In the genomic region with DNA sequence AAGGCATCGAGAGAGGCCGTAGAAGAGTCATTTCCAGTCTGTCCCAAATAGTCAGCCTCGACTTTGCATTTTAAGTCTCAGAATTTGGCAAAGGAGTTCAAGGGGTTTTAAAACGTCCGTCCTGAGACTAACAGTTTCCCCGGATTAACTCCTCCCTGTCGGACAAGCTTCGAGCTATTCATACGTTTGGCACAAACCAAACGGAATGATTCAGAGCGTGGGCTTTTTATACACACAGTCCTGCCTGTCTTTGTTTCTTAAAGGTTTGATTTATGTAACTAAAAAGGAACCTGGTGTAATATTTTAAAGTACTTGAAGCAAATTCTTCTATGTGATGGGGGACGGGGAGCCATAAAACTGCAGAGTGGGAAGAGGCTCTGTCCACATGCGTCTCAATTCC, we compare ENCODE assay signal across 23 mouse cellular contexts.
DNase-seq lines count a peak whose midpoint lies in the region; ATAC-seq lines count a peak whose summit lies in the region.
"Had no signal": no experiment of that assay in that cellular context is flagged by ENCODE, and none has a peak within 500 bp of the region (broad histone marks: within the 10 kb centered on the region; RNA-seq: fewer than 3 reads in every experiment).

No protein-coding gene starts in this region.

- no peak overlapping the region for H3K27ac ChIP-seq in hindbrain, embryonic 13.5 days
- no peak overlapping the region for H3K27ac ChIP-seq in forebrain, embryonic 14.5 days (ENCODE audit: low read depth, low read length)
- H3K27ac ChIP-seq: forebrain, embryonic 12.5 days; gastrocnemius, adult 2 months; heart, adult 2 months; heart, embryonic 10.5 days; heart, embryonic 13.5 days; hindbrain, embryonic 12.5 days; intestine, embryonic 15.5 days had no signal

- ATAC-seq in hindbrain, embryonic 13.5 days (ENCODE audit: low FRiP score): no peak
- ATAC-seq in forebrain, embryonic 14.5 days: no peak
- ATAC-seq: activated CD4-positive, CD25-positive, alpha-beta regulatory T cell, adult 4 months; CD4-positive, CD25-positive, alpha-beta regulatory T cell, adult 4 months; forebrain, embryonic 16.5 days; intestine, embryonic 15.5 days had no signal

- no peaks in the 10 kb centered on the region for H3K27me3 ChIP-seq in hindbrain, embryonic 13.5 days
- H3K27me3 ChIP-seq in forebrain, embryonic 14.5 days (replicated peaks; ENCODE audit: control insufficient read depth, insufficient read depth, low read length): no peaks in the 10 kb centered on the region
- H3K27me3 ChIP-seq: forebrain, embryonic 12.5 days; heart, embryonic 13.5 days; hindbrain, embryonic 12.5 days; intestine, embryonic 15.5 days had no signal

- no peaks in the 10 kb centered on the region for H3K9me3 ChIP-seq in hindbrain, embryonic 13.5 days
- no peaks in the 10 kb centered on the region for H3K9me3 ChIP-seq in forebrain, embryonic 14.5 days (replicated peaks; ENCODE audit: control insufficient read depth, low read length)
- H3K9me3 ChIP-seq: forebrain, embryonic 12.5 days; heart, embryonic 10.5 days; heart, embryonic 13.5 days; hindbrain, embryonic 12.5 days; intestine, embryonic 15.5 days had no signal

- intact Hi-C loops in heart, postnatal 14 days (cut with DNase I): no loop called here

- no peak overlapping the region for H3K9ac ChIP-seq in hindbrain, embryonic 13.5 days
- no peak overlapping the region for H3K9ac ChIP-seq in forebrain, embryonic 14.5 days (ENCODE audit: low read length)
- H3K9ac ChIP-seq: forebrain, embryonic 12.5 days; heart, embryonic 13.5 days; hindbrain, embryonic 12.5 days; intestine, embryonic 15.5 days had no signal

- no peaks in the 10 kb centered on the region for H3K4me1 ChIP-seq in hindbrain, embryonic 13.5 days (replicated peaks)
- no peaks in the 10 kb centered on the region for H3K4me1 ChIP-seq in forebrain, embryonic 14.5 days (ENCODE audit: control insufficient read depth, insufficient read depth, low read length)
- H3K4me1 ChIP-seq: forebrain, embryonic 12.5 days; heart, embryonic 13.5 days; hindbrain, embryonic 12.5 days; intestine, embryonic 15.5 days had no signal

- no peaks in the 10 kb centered on the region for H3K36me3 ChIP-seq in hindbrain, embryonic 13.5 days
- no peaks in the 10 kb centered on the region for H3K36me3 ChIP-seq in forebrain, embryonic 14.5 days (ENCODE audit: control insufficient read depth, insufficient read depth, low read length)
- H3K36me3 ChIP-seq: forebrain, embryonic 12.5 days; heart, embryonic 10.5 days; heart, embryonic 13.5 days; hindbrain, embryonic 12.5 days; intestine, embryonic 15.5 days had no signal

- H3K4me3 ChIP-seq in hindbrain, embryonic 13.5 days: no peak overlapping the region
- H3K4me3 ChIP-seq in forebrain, embryonic 14.5 days (ENCODE audit: low read depth, low read length): no peak overlapping the region
- H3K4me3 ChIP-seq: forebrain, embryonic 12.5 days; gastrocnemius, adult 2 months; heart, adult 2 months; heart, embryonic 10.5 days; heart, embryonic 13.5 days; hindbrain, embryonic 12.5 days; intestine, embryonic 15.5 days had no signal

- 83% methylated on average over 13 of the region's 13 CpGs for WGBS in hindbrain, embryonic 13.5 days
- 76% methylated on average over 13 of the region's 13 CpGs for WGBS in forebrain, embryonic 14.5 days

- DNase-seq in heart, adult 11 months: peak; percentile 51
- DNase-seq in heart, postnatal 14 days: no peak
- DNase-seq in right cerebral cortex, adult 18-20 months: peak; percentile 9
- no peak for DNase-seq in right cerebral cortex, postnatal 14 days
- peak; percentile 31 for DNase-seq in brain, adult 2 months (ENCODE audit: low read depth, low spot score)
- DNase-seq in fibroblast of lung, adult 2 months (ENCODE audit: low read depth): peak; percentile 14
- DNase-seq in forebrain, embryonic 14.5 days (ENCODE audit: low spot score): no peak
- DNase-seq: adrenal gland, adult 8-10 months; adrenal gland, postnatal 25 days; cerebellum, adult 18-20 months; cerebellum, adult 9-10 months; gastrocnemius, postnatal 25 days; heart, adult 2 months had no signal

- no peak overlapping the region for H3K4me2 ChIP-seq in hindbrain, embryonic 13.5 days
- H3K4me2 ChIP-seq in forebrain, embryonic 14.5 days (ENCODE audit: low read length): no peak overlapping the region
- H3K4me2 ChIP-seq: forebrain, embryonic 12.5 days; heart, embryonic 13.5 days; hindbrain, embryonic 12.5 days; intestine, embryonic 15.5 days had no signal

Comparison
In these comparisons a context has a peak if more than half of its experiments do, and no peak if none do; other contexts are left out.
1. DNase-seq: peak in heart, adult 11 months (single experiment), right cerebral cortex, adult 18-20 months (single experiment), brain, adult 2 months (single experiment) and fibroblast of lung, adult 2 months (single experiment); none in heart, postnatal 14 days (0 of 2), right cerebral cortex, postnatal 14 days (single experiment) and forebrain, embryonic 14.5 days (single experiment).